8 mouse cellular contexts compared by ENCODE assay signal in the genomic region with DNA sequence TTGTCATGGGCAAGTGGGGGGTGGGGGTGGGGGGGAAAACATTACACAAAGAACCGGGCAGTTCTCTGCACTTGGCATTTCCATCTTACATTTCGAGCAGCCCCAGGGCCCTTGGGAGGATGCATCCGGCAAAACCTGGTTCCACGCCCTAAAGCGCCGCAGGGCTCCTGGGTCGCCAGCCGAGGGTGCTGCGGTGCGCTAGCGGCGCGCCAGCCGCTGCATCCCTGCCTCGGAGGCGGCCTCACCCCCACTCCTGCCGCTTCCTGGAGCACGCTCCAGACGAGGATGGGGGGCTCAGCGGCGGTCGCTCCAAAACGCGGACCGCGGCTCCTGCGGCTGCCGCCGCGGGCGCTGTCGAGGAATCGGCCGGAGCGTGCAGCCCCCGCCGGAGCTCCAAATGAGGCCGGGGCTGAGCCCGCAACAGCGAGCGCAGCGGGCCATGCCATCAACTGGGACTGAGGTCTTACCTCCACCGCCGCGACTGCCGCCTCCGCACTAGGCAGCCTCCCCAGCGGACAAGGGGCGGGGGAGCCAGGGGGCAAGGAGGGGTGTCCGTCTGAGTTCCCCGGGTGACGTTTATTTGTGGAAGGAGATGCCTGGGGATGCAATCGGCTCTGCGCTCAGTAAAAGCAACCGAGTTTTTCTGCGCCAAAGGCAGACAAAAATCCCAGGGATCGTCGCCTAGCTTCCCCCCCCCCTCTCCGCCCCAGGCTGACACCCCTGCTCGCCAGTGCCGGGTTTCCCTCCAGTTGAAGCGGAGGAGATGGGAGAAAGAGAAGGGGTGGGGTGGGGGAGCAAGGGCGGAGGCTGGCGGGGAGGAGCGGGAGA. TPM values are rescaled to one million over a fixed set of nuclear protein-coding genes. Genes with fewer than 3 reads are reported as not detected.
DNase-seq lines count a peak whose midpoint lies in the region; ATAC-seq and TF ChIP-seq lines count a peak whose summit lies in the region.

No protein-coding gene starts in this region.

- under 1% methylated on average over 62 of the region's 65 CpGs for WGBS in hindbrain, embryonic 12.5 days

- TF ChIP-seq CTCF in Patski (IDR thresholded peaks at IDR 0.05), result no peak

- ATAC-seq in Patski, result peak; percentile 56
- peak; percentile 36 for ATAC-seq in frontal cortex, adult (ENCODE audit: low TSS enrichment)
- peak; percentile 27 for ATAC-seq in hindbrain, embryonic 12.5 days (ENCODE audit: low FRiP score)
- no peak for ATAC-seq in megakaryocyte progenitor cell, adult 5-6 weeks (replicated peaks; ENCODE audit: poor library complexity)

- DNase-seq in Patski (ENCODE audit: low read depth, low spot score), result no peak
- DNase-seq in c-Kit-positive CD71-positive TER-119-positive erythroid progenitor cells, embryonic 14.5 days (ENCODE audit: low spot score), result peak; percentile 29
- DNase-seq in left cerebral cortex, adult 8-10 months (ENCODE audit: low spot score in 2 of 2), result peak; percentile 23 to 42
- DNase-seq in mesoderm, embryonic 11.5 days (ENCODE audit: low read depth, low spot score), result peak; percentile 57
- DNase-seq in right cerebral cortex, postnatal 36 days (ENCODE audit: low spot score in 2 of 2), result peak; percentile 20 to 52

- H3K9me3 ChIP-seq in hindbrain, embryonic 12.5 days (replicated peaks), result no peaks in the 10 kb centered on the region

- H3K27me3 ChIP-seq in Patski, result no peaks in the 10 kb centered on the region
- 0 out of 2 replicates have a peak, but pooled peaks cover 11% of the 10 kb centered on the region for H3K27me3 ChIP-seq in hindbrain, embryonic 12.5 days

- peak overlapping the region; percentile 96 for H3K4me2 ChIP-seq in hindbrain, embryonic 12.5 days (replicated peaks)

- peaks cover 14% of the 10 kb centered on the region for H3K4me1 ChIP-seq in hindbrain, embryonic 12.5 days

- H3K9ac ChIP-seq in hindbrain, embryonic 12.5 days, result peak overlapping the region; percentile 83

- CTCF ChIA-PET in Patski (lab: Charles Lee), result no interaction called here

- no peaks in the 10 kb centered on the region for H3K36me3 ChIP-seq in hindbrain, embryonic 12.5 days

- peak overlapping the region; percentile 68 for H3K4me3 ChIP-seq in hindbrain, embryonic 12.5 days

- POLR2A ChIA-PET in Patski (lab: Charles Lee), result interaction anchor here (0.5 to 1.1 kb wide), 2 partner anchors 67 to 99 kb away, joined by 3 read pairs; no protein-coding TSS in a partner anchor

- H3K27ac ChIP-seq in hindbrain, embryonic 12.5 days, result peak overlapping the region; percentile 90

- in situ Hi-C loops in Patski (cut with MboI; ENCODE audit: low pct_unique_long_range_greater_than_20kb), result loop anchor here (5.0 to 10.0 kb wide), 2 partner anchors 59 to 423 kb away; no protein-coding TSS in a partner anchor

RNA-seq across cellular contexts. Expression of gene Socs2, which starts 1.2 kb away (rescaled TPM):
- polyA plus RNA-seq in Patski (2021), result 42.7 TPM
- 82.8 and 85.0 TPM in 2 replicates for polyA plus RNA-seq in hindbrain, embryonic 12.5 days (2016; fragmentation: Nextera tagmentation; extraction: Ambion mirVana)
- total RNA-seq in left cerebral cortex, adult 8-10 months (2022), result 10 to 100 TPM; 26.5 to 29.7 (median 27.7) TPM
- 1.0 TPM in 1 of 2 replicates, not detected in the other for total RNA-seq in megakaryocyte progenitor cell, adult 5-6 weeks (2015)
- 0.33 and 0.61 TPM in 2 replicates for total RNA-seq in megakaryocyte progenitor cell, adult 5-6 weeks (2017)

Comparison
In these comparisons a context has a peak if more than half of its experiments do, and no peak if none do; other contexts are left out.
1. RNA of gene Socs2, which starts 1.2 kb away (total RNA-seq): 26.5 to 29.7 TPM in left cerebral cortex, adult 8-10 months; 0.33 to 1.0 TPM in megakaryocyte progenitor cell, adult 5-6 weeks; every median in the first group is over 10 times any median in the second.